Mouse (Mus musculus) gastrocnemius, adult 8-10 months (tissue): ENCODE results near the gene Sdc3. TPM values are rescaled to one million over a fixed set of nuclear protein-coding genes. Genes with fewer than 3 reads are reported as not detected.

Source experiments
- DNase-seq, 2 experiments: peaks; one replicate each; pipeline ENCODE4 v3.0.0; 2022; ENCODE audit warnings: low spot score in 2 of 2
- total RNA-seq, 4 experiments: library from RNA; stranded (reverse); gene quantifications; 2 replicates each; pipeline ENCODE4 v1.2.4; 2022

The Sdc3 gene
- total RNA-seq, 4 experiments from 2014 or later: 5.6 to 10.9 (median 6.7) TPM

DNA sequence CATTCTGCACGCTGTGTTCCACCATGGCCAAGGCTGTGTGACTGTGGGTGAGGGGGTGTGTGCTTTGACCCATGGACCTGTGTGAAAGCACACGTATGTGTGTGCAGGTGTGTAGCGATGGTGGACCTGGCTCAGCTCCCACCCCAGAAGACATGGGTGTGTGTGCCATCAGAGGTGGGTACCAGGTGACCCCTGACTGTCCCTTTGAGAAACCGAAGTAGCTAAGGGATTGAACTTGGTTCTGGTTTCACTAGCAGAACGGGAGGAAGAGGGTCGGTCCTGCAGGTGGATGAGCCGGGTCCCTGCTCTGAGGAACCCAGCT lies 804 bp downstream of the Sdc3 start:
- no peak for DNase-seq

GRCm38 (mm10) chr4:130794771-130795170 lies 2.4 kb downstream of the Sdc3 start:
- no peak for DNase-seq

- no peak for DNase-seq
Observed at GRCm38 (mm10) chr4:130795970-130796369, 3.6 kb downstream of the Sdc3 start.

GRCm38 (mm10) chr4:130797201-130798051 lies 5.1 kb downstream of the Sdc3 start:
- no peak for DNase-seq

- no peak for DNase-seq
Observed at GRCm38 (mm10) chr4:130798416-130798815, 6.1 kb downstream of the Sdc3 start.

DNA sequence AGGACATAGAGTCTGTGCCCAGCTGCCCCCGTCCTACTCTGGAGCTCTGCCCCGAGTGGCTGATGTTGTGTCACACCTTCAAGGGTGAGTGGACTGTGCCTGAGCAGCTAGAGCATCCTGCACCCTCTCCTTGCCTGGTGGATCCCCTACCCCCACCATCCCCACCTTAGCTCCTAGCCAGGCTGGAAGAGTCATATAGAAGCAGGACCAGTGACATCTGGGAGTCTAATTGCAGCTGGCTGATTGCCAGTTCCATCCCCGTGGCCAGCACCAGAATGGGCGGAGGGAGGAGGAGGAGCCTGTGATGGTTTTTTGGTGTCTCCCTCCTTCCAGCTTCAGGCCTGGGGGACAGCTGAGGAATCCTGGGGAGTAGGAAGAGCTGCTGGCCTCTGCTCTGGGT lies 6.8 kb downstream of the Sdc3 start:
- no peak for DNase-seq

DNA sequence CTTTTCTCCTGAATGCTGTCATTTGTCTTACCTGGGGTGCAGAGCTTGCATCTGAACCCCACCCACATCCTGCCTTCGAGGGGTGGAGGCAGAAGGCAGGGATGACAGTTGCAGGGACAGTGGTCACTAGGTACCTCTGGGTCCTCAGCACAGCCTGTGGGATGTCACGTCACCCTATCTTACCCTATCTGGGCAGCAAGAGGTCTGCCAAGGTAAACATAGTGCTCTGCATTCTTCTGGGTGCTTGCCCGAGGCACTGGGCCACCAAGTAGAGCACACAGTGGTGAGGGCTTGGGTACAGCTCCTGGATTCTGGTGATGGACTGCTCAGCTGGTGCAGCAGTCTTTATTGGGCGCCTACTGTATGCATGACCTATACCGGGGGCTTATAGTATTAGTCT lies 7.2 kb downstream of the Sdc3 start:
- no peak for DNase-seq

DNA sequence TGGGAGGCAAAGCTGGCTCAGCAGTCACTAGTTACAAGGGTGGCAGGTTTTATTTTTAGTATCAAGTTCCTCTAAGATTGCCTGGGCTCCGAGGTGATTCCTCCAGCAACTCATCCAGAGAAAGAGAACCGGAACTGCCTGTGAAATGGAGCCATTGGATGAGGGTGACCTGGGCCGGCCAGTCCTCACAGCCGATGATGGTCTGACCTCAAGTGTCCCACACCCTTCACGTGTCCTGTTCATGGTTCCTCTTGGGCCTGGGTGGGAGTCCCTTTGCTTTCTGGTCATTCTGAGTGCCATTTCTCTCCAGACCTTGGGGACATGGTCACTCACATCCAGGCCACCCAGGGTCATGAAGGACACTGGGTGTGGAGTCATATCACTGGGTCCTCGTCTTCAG lies 7.8 kb downstream of the Sdc3 start:
- DNase-seq: no peak

DNA sequence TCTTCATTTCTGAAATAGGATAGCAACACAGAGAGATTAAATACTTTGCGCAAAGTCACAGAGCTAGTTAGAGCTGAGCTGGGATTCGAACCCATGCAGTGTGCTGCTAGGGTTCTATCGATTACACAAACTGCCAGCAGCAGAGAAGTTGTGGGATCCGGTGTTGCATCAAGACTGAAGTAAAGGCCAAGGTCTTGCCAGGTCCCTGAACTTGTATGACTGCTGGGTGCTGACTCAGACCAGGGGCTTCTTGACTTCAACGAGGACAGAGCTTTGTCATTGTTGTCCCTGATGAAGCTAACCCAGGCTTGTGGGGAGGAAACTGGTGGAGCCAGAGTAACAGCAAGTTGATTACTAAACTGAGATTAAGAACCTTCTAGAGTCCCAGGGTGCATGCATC lies 8.9 kb downstream of the Sdc3 start:
- no peak for DNase-seq

DNA sequence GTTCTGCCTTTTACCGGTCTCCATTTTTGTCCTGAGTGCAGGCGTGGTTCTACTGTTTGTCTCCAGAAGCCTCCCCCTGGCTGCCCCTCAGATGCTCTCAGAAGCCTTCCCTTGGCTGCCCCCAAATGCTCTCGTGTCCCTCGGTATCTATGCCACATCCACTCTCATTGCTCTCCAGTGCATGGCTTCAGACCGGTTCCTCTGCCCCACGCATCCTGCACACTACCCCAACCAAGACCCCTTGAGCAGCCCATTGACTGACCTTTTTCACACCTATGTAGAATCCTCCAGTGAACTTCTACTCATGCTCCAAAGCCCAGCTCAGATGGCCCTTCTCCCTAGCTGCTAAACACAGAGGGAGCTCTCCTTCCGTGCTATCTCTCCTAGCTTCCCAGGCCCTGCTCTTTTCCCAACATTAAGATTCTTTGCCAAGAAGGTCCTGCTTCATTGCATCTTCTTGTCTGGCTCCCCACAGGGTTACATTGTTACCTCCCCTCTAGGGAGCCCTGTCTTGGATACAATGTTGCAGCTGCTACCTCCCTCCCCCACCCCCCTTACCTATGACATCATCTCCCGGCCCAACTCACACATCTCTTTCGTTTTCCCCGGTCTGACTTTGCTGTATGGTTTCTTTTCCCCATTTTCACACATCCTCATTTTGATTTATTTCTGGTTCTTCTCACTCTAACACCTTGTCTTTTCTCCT lies 9.4 kb downstream of the Sdc3 start:
- no peak for DNase-seq

GRCm38 (mm10) chr4:130803591-130803990 lies 11.3 kb downstream of the Sdc3 start:
- no peak for DNase-seq

DNA sequence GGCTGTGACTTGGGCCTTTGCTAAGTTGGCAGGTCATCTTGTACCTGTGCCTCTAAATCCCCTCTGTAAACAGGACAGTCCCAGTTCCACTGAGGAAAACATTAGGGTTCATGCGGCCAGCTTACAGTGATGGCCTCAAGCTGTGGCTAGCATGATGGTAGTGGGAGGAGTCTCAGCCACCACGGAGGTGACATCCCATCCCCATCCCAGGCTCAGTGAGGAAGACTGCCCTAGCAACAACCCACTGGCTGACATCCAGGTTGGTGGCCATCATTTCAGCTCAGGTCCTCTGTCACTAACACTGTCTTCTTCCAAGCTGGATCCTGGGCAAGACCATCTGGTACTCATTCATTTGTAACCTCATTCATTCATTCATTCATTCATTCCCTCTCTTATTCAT lies 12.0 kb downstream of the Sdc3 start:
- no peak for DNase-seq

GRCm38 (mm10) chr4:130804771-130805361 lies 12.5 kb downstream of the Sdc3 start:
- no peak for DNase-seq

GRCm38 (mm10) chr4:130805746-130806145 lies 13.4 kb downstream of the Sdc3 start:
- DNase-seq: no peak

DNA sequence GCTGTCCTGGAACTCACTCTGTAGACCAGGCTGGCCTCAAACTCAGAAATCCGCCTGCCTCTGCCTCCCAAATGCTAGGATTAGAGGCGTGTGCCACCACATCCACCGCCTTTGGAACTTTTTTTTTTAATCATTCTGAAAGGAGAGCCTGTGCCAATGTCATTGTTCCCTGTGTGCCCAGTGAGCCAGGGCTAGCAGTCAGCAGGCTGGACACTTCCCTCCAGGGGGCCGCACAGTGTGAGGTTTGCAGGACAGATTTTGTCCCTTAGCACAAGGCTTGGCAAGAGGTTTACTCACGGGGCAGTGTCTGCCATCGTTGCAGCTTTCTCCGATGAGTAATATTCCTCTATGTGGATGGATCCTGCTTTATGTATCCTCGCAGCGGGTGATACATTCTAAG lies 14.4 kb downstream of the Sdc3 start:
- DNase-seq: no peak

GRCm38 (mm10) chr4:130809784-130810183 lies 17.4 kb downstream of the Sdc3 start:
- no peak for DNase-seq

DNA sequence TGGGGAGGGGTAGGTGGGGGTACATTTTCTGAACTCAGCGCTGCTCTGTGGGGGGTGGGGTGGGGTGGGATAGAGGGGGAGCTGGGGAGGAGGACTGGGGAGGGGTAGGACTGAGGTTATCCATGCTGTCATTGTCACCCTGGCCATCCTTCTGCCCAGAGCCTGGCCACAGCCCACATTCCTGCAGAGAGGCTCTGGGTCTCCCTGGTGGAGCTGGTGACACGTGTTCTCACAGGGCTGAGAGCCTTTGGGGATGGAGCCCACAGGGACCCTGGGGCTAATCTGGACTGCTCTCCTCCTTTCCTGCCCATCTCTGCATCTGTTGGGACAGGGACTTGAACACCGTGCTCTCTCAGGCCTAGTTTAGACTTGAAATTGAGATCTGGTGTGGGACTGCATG lies 18.5 kb downstream of the Sdc3 start:
- no peak for DNase-seq

DNA sequence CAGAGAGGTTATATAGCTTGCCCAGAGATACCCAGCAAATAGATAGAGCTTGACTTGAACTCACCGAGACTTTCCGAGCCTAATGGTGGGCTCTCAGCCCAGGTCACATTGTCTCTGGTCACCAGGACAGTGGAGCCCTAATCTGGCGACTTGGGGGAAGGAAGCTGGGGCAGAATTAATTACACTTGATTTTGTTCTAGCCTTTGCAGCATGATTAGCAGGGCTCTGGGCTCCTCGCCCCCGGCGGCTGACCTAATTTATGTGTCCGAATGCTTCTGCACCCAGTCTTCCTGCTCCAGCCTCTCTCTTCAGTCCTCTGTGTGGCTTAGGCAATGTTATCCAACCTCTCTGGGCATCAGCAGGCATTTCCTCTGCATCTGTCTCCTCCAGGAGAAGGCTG lies 19.0 kb downstream of the Sdc3 start:
- DNase-seq: no peak

DNA sequence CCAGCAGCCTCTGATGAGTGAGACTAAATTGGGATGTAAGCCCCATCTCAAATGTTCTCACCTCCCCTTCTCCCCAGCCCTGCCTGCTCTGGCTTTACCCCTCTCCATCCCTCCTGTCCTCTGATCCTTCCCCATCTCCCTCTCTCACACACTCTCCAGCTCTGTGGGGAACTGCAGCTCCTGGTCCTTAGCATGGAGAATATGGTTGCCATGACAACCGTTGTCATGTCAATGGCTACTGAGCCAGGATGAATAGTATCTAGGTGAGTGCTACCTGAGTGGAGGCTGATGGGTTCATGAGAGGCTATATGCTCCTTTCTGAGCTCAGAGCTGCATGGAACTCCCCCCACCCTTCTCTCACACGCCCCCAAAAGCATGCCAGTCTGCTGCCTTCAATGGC lies 21.6 kb downstream of the Sdc3 start:
- no peak for DNase-seq

DNA sequence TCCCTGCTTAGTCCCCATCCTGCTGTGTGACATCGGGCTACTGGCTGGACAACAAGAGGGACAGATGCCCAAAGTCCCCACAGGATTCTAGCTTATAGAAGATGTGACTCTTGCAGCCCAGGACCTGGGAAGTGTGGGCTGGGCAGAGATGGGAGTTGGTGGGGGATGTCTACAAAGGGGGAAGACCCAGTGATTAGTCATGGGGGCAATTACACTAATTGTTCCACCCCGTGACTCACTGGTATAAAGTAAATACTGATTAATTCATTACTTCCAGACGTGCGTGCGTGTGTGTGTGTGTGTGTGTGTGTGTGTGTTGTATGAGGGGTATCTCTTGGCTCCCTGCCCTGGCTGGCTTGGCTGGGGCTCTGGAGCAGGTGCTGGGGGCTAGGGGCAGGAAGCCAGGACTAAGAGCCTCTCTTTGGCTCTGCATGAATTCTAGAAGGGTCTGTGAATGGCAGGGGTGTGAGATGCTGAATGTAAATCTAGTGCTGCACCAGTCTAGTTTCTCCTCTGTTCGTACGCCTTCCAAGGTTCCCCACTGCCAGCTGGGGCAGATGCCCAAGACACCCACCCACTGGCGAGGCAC lies 22.5 kb downstream of the Sdc3 start:
- no peak for DNase-seq

GRCm38 (mm10) chr4:130815860-130816259 lies 23.5 kb downstream of the Sdc3 start:
- DNase-seq: no peak

- no peak for DNase-seq
Observed at GRCm38 (mm10) chr4:130819806-130820205, 27.5 kb downstream of the Sdc3 start.
